Mouse (Mus musculus): ENCODE data around the gene Adamts12.

Gene Adamts12

GRCm38 (mm10) chr15:11064558-11065411 is at the start of gene Adamts12:
TSS of gene Adamts12 (plus strand) at chr15:11064790.
- DNase-seq (ENCODE audit: low spot score in 2 of 2) = peak; percentile 19 to 59

- no peak for DNase-seq (ENCODE audit: low spot score in 2 of 2)
These were observed 49.7 kb upstream of the Adamts12 start for GRCm38 (mm10) chr15:11014931-11015330.

GRCm38 (mm10) chr15:11026801-11027561 is 37.6 kb upstream of the Adamts12 start:
- DNase-seq (ENCODE audit: low spot score in 2 of 2) = no peak

GRCm38 (mm10) chr15:11030188-11030587 is 34.4 kb upstream of the Adamts12 start:
- DNase-seq (ENCODE audit: low spot score in 2 of 2) = no peak

GRCm38 (mm10) chr15:11035947-11036474 is 28.6 kb upstream of the Adamts12 start:
- no peak for DNase-seq (ENCODE audit: low spot score in 2 of 2)

GRCm38 (mm10) chr15:11036535-11037375 is 27.8 kb upstream of the Adamts12 start:
- peak in 1 of 2 experiments; percentile 23 for DNase-seq (ENCODE audit: low spot score in 2 of 2)

GRCm38 (mm10) chr15:11037376-11037695 is 27.3 kb upstream of the Adamts12 start:
- DNase-seq (ENCODE audit: low spot score in 2 of 2) = no peak

GRCm38 (mm10) chr15:11037711-11038110 is 26.9 kb upstream of the Adamts12 start, which contains the start of gene Rxfp3:
TSS of gene Rxfp3 (minus strand) at chr15:11037991.
- peak in 1 of 2 experiments; percentile 2 for DNase-seq (ENCODE audit: low spot score in 2 of 2)

- peak in 1 of 2 experiments; percentile 25 for DNase-seq (ENCODE audit: low spot score in 2 of 2)
These were observed 26.1 kb upstream of the Adamts12 start for GRCm38 (mm10) chr15:11038476-11038875.

- no peak for DNase-seq (ENCODE audit: low spot score in 2 of 2)
These were observed 24.5 kb upstream of the Adamts12 start for GRCm38 (mm10) chr15:11040067-11040466.

GRCm38 (mm10) chr15:11041229-11041628 is 23.4 kb upstream of the Adamts12 start:
- no peak for DNase-seq (ENCODE audit: low spot score in 2 of 2)

- DNase-seq (ENCODE audit: low spot score in 2 of 2) = no peak
These were observed 21.8 kb upstream of the Adamts12 start for GRCm38 (mm10) chr15:11042828-11043227.

GRCm38 (mm10) chr15:11053678-11054439 is 10.7 kb upstream of the Adamts12 start:
- DNase-seq (ENCODE audit: low spot score in 2 of 2) = no peak

- no peak for DNase-seq (ENCODE audit: low spot score in 2 of 2)
These were observed 10.0 kb upstream of the Adamts12 start for GRCm38 (mm10) chr15:11054440-11055080.

GRCm38 (mm10) chr15:11062903-11063302 is 1.7 kb upstream of the Adamts12 start:
- DNase-seq (ENCODE audit: low spot score in 2 of 2) = no peak

- DNase-seq (ENCODE audit: low spot score in 2 of 2) = no peak
These were observed 431 bp upstream of the Adamts12 start for GRCm38 (mm10) chr15:11064160-11064557.

- DNase-seq (ENCODE audit: low spot score in 2 of 2) = no peak
These were observed 1.1 kb downstream of the Adamts12 start for GRCm38 (mm10) chr15:11065528-11066171.

- no peak for DNase-seq (ENCODE audit: low spot score in 2 of 2)
These were observed 1.7 kb downstream of the Adamts12 start for GRCm38 (mm10) chr15:11066299-11066698.

GRCm38 (mm10) chr15:11067891-11068290 is 3.3 kb downstream of the Adamts12 start:
- DNase-seq (ENCODE audit: low spot score in 2 of 2) = no peak
